10 mouse cellular contexts compared by ENCODE assay signal in the genomic region with DNA sequence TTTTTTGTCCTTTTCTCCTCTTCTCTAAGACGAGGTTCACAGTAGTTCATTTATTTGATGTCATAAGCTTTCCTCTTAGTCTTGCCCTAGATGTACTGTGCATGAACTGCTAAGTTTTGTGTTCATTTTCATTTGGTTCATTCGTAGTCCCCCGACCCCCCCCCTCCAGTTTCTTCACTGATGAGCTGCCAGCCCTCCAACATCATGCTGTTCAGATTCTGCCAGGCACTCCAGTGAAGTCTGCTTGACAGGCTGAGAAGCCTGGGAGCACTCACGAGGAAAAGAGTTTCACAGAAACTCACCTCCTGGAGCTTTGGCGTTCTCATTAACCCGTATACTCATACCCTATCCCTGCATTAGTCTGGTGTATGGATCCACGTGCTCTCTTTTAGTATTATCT. TPM values are rescaled to one million over a fixed set of nuclear protein-coding genes. Genes with fewer than 3 reads are reported as not detected.
DNase-seq lines count a peak whose midpoint lies in the region; ATAC-seq and TF ChIP-seq lines count a peak whose summit lies in the region.
"Not testable (repeated sequence)": the region's sequence is repeated elsewhere in the genome, so short reads cannot be mapped to it uniquely, and the experiment has no call there.
"Had no signal": no experiment of that assay in that cellular context is flagged by ENCODE, and none has a peak within 500 bp of the region (broad histone marks: within the 10 kb centered on the region; RNA-seq: fewer than 3 reads in every experiment).

No protein-coding gene starts in this region.

- not testable (repeated sequence) for TF ChIP-seq EP300 in lung, postnatal 0 days (IDR thresholded peaks at IDR 0.05)

- DNase-seq in brain, embryonic 14.5 days (ENCODE audit: low read depth): peak; percentile 66
- peak; percentile 43 for DNase-seq in forebrain, embryonic 14.5 days (ENCODE audit: low spot score)
- DNase-seq in heart, adult 11 months: peak; percentile 61
- DNase-seq in lung, postnatal 0 days (ENCODE audit: low spot score): peak; percentile 36

- not testable (repeated sequence) for ATAC-seq in forebrain, embryonic 14.5 days; kidney, embryonic 15.5 days (replicated peaks; ENCODE audit: low FRiP score)
- ATAC-seq in forebrain, embryonic 16.5 days: peak; percentile 26; the same call in 1 of the 2 replicates
- ATAC-seq in lung, postnatal 0 days: peak; percentile 50; the same call in 1 of the 2 replicates

- H3K36me3 ChIP-seq in forebrain, embryonic 14.5 days (ENCODE audit: control insufficient read depth, insufficient read depth, low read length); forebrain, embryonic 16.5 days (ENCODE audit: control insufficient read depth, insufficient read depth); kidney, embryonic 15.5 days; lung, postnatal 0 days (ENCODE audit: insufficient read depth, low read length): not testable (repeated sequence)

- not testable (repeated sequence) for H3K27ac ChIP-seq in forebrain, embryonic 14.5 days (ENCODE audit: low read depth, low read length); forebrain, embryonic 16.5 days (ENCODE audit: low read length); lung, postnatal 0 days (ENCODE audit: low read length)
- H3K27ac ChIP-seq in kidney, embryonic 15.5 days: peak overlapping the region; percentile 56; the same call in 1 of the 2 replicates

- not testable (repeated sequence) for TF ChIP-seq POLR2A in brain, embryonic 14.5 days (IDR thresholded peaks at IDR 0.05; ENCODE audit: borderline replicate concordance, extremely low read depth, insufficient read depth, insufficient read length, poor library complexity, severe bottlenecking)

- not testable (repeated sequence) for H3K4me2 ChIP-seq in forebrain, embryonic 14.5 days (ENCODE audit: low read length); forebrain, embryonic 16.5 days (ENCODE audit: low read length); kidney, embryonic 15.5 days; lung, postnatal 0 days (replicated peaks; ENCODE audit: low read depth, low read length)

- H3K4me3 ChIP-seq in forebrain, embryonic 14.5 days (ENCODE audit: low read depth, low read length); forebrain, embryonic 16.5 days (replicated peaks; ENCODE audit: low read length); kidney, embryonic 15.5 days (replicated peaks); lung, postnatal 0 days (ENCODE audit: low read depth, low read length): not testable (repeated sequence)

- H3K9ac ChIP-seq in forebrain, embryonic 14.5 days (ENCODE audit: low read length); forebrain, embryonic 16.5 days (replicated peaks; ENCODE audit: low read depth, low read length); kidney, embryonic 15.5 days; lung, postnatal 0 days (replicated peaks; ENCODE audit: low read depth): not testable (repeated sequence)

- H3K27me3 ChIP-seq in forebrain, embryonic 14.5 days (replicated peaks; ENCODE audit: control insufficient read depth, insufficient read depth, low read length); forebrain, embryonic 16.5 days (replicated peaks; ENCODE audit: control insufficient read depth, insufficient read depth, low read length); kidney, embryonic 15.5 days; lung, postnatal 0 days (replicated peaks; ENCODE audit: insufficient read depth, low read length): not testable (repeated sequence)

- WGBS in forebrain, embryonic 14.5 days: 19% methylated on average over 7 of the region's 7 CpGs
- WGBS in forebrain, embryonic 16.5 days: 16% methylated on average over 7 of the region's 7 CpGs
- 31% methylated on average over 7 of the region's 7 CpGs for WGBS in kidney, embryonic 15.5 days
- WGBS in lung, postnatal 0 days: 29% methylated on average over 7 of the region's 7 CpGs

- H3K9me3 ChIP-seq in forebrain, embryonic 14.5 days (replicated peaks; ENCODE audit: control insufficient read depth, low read length); forebrain, embryonic 16.5 days (ENCODE audit: control insufficient read depth, low read length); kidney, embryonic 15.5 days (replicated peaks); lung, postnatal 0 days (ENCODE audit: low read length): not testable (repeated sequence)

- not testable (repeated sequence) for TF ChIP-seq CTCF in brain, embryonic 14.5 days (IDR thresholded peaks at IDR 0.05; ENCODE audit: borderline replicate concordance, extremely low read depth, insufficient read depth, insufficient read length); lung, postnatal 0 days (IDR thresholded peaks at IDR 0.05)

- H3K4me1 ChIP-seq in forebrain, embryonic 14.5 days (ENCODE audit: control insufficient read depth, insufficient read depth, low read length); forebrain, embryonic 16.5 days (replicated peaks; ENCODE audit: control insufficient read depth, insufficient read depth, low read length); kidney, embryonic 15.5 days; lung, postnatal 0 days (ENCODE audit: insufficient read depth, low read depth, low read length): not testable (repeated sequence)

RNA-seq across cellular contexts. Expression of a gene that starts 42.5 kb away (rescaled TPM):
- polyA plus RNA-seq in brain, embryonic 14.5 days (2012; rRNA removed): 0.93 and 1.4 TPM in 2 replicates
- polyA plus RNA-seq in forebrain, embryonic 14.5 days (2014; fragmentation: Nextera tagmentation; extraction: Ambion mirVana): 1.8 and 1.9 TPM in 2 replicates
- 1.3 and 1.5 TPM in 2 replicates for polyA plus RNA-seq in forebrain, embryonic 16.5 days (2015; fragmentation: Nextera tagmentation; extraction: Ambion mirVana)
- polyA plus RNA-seq in kidney, embryonic 15.5 days (2015; fragmentation: Nextera tagmentation; extraction: Ambion mirVana): 0.93 and 2.2 TPM in 2 replicates
- 12.8 and 13.8 TPM in 2 replicates for polyA plus RNA-seq in lung, postnatal 0 days (2015; fragmentation: Nextera tagmentation; extraction: Ambion mirVana)
- polyA plus RNA-seq: activated CD4-positive, CD25-positive, alpha-beta regulatory T cell, adult 4 months; CD4-positive, CD25-positive, alpha-beta regulatory T cell, adult 4 months; G1E; Patski had no signal
